Mouse (Mus musculus): ENCODE measurements around the gene Trhr2.
A peak's percentile ranks its signal among the peaks of the same experiment; 100 is the strongest.
"Not testable (repeated sequence)": the region's sequence is repeated elsewhere in the genome, so short reads cannot be mapped to it uniquely, and the experiment has no call there.

Trhr2 gene

GRCm38 (mm10) chr8:122330446-122331133 is 30.0 kb downstream of the Trhr2 start:
- no peak for DNase-seq

GRCm38 (mm10) chr8:122329553-122330239 is 30.9 kb downstream of the Trhr2 start:
- no peak for DNase-seq

- DNase-seq, result no peak
These were observed 31.5 kb downstream of the Trhr2 start for GRCm38 (mm10) chr8:122329072-122329471.

GRCm38 (mm10) chr8:122326114-122326542 is 34.4 kb downstream of the Trhr2 start:
- DNase-seq, result no peak

- DNase-seq, result no peak
These were observed 35.4 kb downstream of the Trhr2 start for GRCm38 (mm10) chr8:122325196-122325595.

- not testable (repeated sequence) for DNase-seq
These were observed 36.6 kb downstream of the Trhr2 start for GRCm38 (mm10) chr8:122323951-122324402.

GRCm38 (mm10) chr8:122322792-122323191 is 37.8 kb downstream of the Trhr2 start:
- no peak for DNase-seq

- no peak for DNase-seq
These were observed 38.4 kb downstream of the Trhr2 start for GRCm38 (mm10) chr8:122322126-122322525.

GRCm38 (mm10) chr8:122321455-122321921 is 39.1 kb downstream of the Trhr2 start:
- DNase-seq, result no peak

GRCm38 (mm10) chr8:122320541-122320940 is 40.0 kb downstream of the Trhr2 start:
- no peak for DNase-seq

- DNase-seq, result no peak
These were observed 40.9 kb downstream of the Trhr2 start for GRCm38 (mm10) chr8:122319708-122320075.

GRCm38 (mm10) chr8:122319045-122319707 is 41.4 kb downstream of the Trhr2 start:
- no peak for DNase-seq

GRCm38 (mm10) chr8:122317918-122318475 is 42.5 kb downstream of the Trhr2 start:
- DNase-seq, result no peak

- DNase-seq, result no peak
These were observed 44.1 kb downstream of the Trhr2 start for GRCm38 (mm10) chr8:122316402-122316801.

GRCm38 (mm10) chr8:122314899-122315496 is 45.5 kb downstream of the Trhr2 start:
- DNase-seq, result no peak

GRCm38 (mm10) chr8:122313310-122313709 is 47.2 kb downstream of the Trhr2 start:
- DNase-seq, result no peak

GRCm38 (mm10) chr8:122312553-122312952 is 48.0 kb downstream of the Trhr2 start:
- no peak for DNase-seq

GRCm38 (mm10) chr8:122311115-122311514 is 49.4 kb downstream of the Trhr2 start:
- DNase-seq, result no peak

- DNase-seq, result no peak
These were observed 51.3 kb downstream of the Trhr2 start for GRCm38 (mm10) chr8:122309272-122309671.

GRCm38 (mm10) chr8:122307836-122308235 is 52.7 kb downstream of the Trhr2 start:
- DNase-seq, result peak; percentile 54
